In the genomic region with DNA sequence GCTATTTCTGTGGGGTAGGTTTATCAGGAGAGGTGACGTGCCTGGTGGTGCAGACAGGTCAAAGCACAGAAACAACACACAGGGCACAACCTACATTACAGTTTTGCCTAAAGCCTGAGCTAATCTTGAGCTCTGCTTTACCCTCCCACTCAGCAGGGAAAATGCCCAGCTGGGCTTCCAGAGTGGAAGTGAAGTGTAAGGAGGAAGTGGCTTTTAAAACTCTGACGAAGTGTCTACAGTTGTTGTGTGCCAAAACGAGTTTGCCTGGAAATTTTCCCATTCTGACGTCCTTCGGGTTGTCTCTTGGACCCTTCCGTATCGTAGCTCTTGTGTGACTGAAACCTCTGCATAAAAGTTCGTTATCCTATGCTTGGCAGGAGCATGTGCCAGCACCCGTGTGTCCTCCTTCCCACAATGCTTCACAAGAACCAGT, we compare ENCODE assay signal across 8 mouse cellular contexts. TPM values are rescaled to one million over a fixed set of nuclear protein-coding genes. Genes with fewer than 3 reads are reported as not detected.
A peak's percentile ranks its signal among the peaks of the same experiment; 100 is the strongest.
DNase-seq lines count a peak whose midpoint lies in the region; ATAC-seq and TF ChIP-seq lines count a peak whose summit lies in the region.
"Had no signal": no experiment of that assay in that cellular context is flagged by ENCODE, and none has a peak within 500 bp of the region (broad histone marks: within the 10 kb centered on the region; RNA-seq: fewer than 3 reads in every experiment).

No protein-coding gene starts in this region.

- WGBS in thymus, adult 2 months: 14% methylated on average over 9 of the region's 9 CpGs
- WGBS in heart, embryonic 12.5 days: 29% methylated on average over 9 of the region's 9 CpGs
- 46% methylated on average over 9 of the region's 9 CpGs for WGBS in liver, embryonic 13.5 days (ENCODE audit: insufficient replicate concordance)
- 61% methylated on average over 9 of the region's 9 CpGs for WGBS in hindbrain, postnatal 0 days

- no peak for TF ChIP-seq POLR2A in thymus, adult 2 months (IDR thresholded peaks at IDR 0.05; ENCODE audit: control insufficient read depth, extremely low read depth, insufficient read depth, low read length, poor library complexity)

- H3K27ac ChIP-seq in thymus, adult 2 months (ENCODE audit: control insufficient read depth, insufficient read depth, low read length): peak overlapping the region; percentile 86
- H3K27ac ChIP-seq in heart, embryonic 12.5 days (ENCODE audit: poor library complexity, severe bottlenecking): peak overlapping the region; percentile 64
- H3K27ac ChIP-seq in liver, embryonic 13.5 days: peak overlapping the region; percentile 79
- H3K27ac ChIP-seq in hindbrain, postnatal 0 days: no peak overlapping the region

- H3K36me3 ChIP-seq in thymus, adult 2 months (ENCODE audit: control insufficient read depth, insufficient read depth, low read length): no peaks in the 10 kb centered on the region
- no peaks in the 10 kb centered on the region for H3K36me3 ChIP-seq in heart, embryonic 12.5 days
- no peaks in the 10 kb centered on the region for H3K36me3 ChIP-seq in liver, embryonic 13.5 days
- H3K36me3 ChIP-seq in hindbrain, postnatal 0 days (ENCODE audit: insufficient read depth, low read length): no peaks in the 10 kb centered on the region

- H3K4me3 ChIP-seq in thymus, adult 2 months (ENCODE audit: control insufficient read depth, insufficient read depth, low read length): no peak overlapping the region
- 0 out of 2 replicates have a peak overlapping the region, but pooled peaks have one; percentile 9 for H3K4me3 ChIP-seq in heart, embryonic 12.5 days
- H3K4me3 ChIP-seq in liver, embryonic 13.5 days (replicated peaks): no peak overlapping the region
- no peak overlapping the region for H3K4me3 ChIP-seq in hindbrain, postnatal 0 days (ENCODE audit: low read length)

- no peak overlapping the region for H3K9ac ChIP-seq in heart, embryonic 12.5 days
- H3K9ac ChIP-seq in liver, embryonic 13.5 days: no peak overlapping the region; the same call in 1 of the 2 replicates
- no peak overlapping the region for H3K9ac ChIP-seq in hindbrain, postnatal 0 days (replicated peaks; ENCODE audit: low read length)

- peak overlapping the region; percentile 56 for H3K4me2 ChIP-seq in heart, embryonic 12.5 days
- H3K4me2 ChIP-seq in liver, embryonic 13.5 days: no peak overlapping the region
- no peak overlapping the region for H3K4me2 ChIP-seq in hindbrain, postnatal 0 days (ENCODE audit: low read depth, low read length)

- no peaks in the 10 kb centered on the region for H3K9me3 ChIP-seq in heart, embryonic 12.5 days (replicated peaks)
- no peaks in the 10 kb centered on the region for H3K9me3 ChIP-seq in liver, embryonic 13.5 days (replicated peaks)
- H3K9me3 ChIP-seq in hindbrain, postnatal 0 days (ENCODE audit: low read length): no peaks in the 10 kb centered on the region

- no peak for TF ChIP-seq CTCF in thymus, adult 2 months (IDR thresholded peaks at IDR 0.05; ENCODE audit: borderline replicate concordance, control insufficient read depth, extremely low read depth, insufficient read depth, low read length, poor library complexity)
- TF ChIP-seq CTCF in hindbrain, postnatal 0 days (IDR thresholded peaks at IDR 0.05; ENCODE audit: low read depth): no peak

- peak; percentile 37 for DNase-seq in thymus, adult 2 months
- no peak for DNase-seq in thymus, postnatal 4 days
- no peak for DNase-seq in liver, embryonic 13.5 days
- peak; percentile 26 for DNase-seq in telencephalon, adult 2 months (ENCODE audit: low read depth, low spot score)
- no peak for DNase-seq in Muller cell, postnatal 12 days (ENCODE audit: inconsistent ontology term)
- DNase-seq in hindbrain, postnatal 0 days (ENCODE audit: low spot score): no peak

- H3K4me1 ChIP-seq in thymus, adult 2 months (replicated peaks; ENCODE audit: control insufficient read depth, insufficient read depth, low read length): peaks cover 32% of the 10 kb centered on the region
- H3K4me1 ChIP-seq in heart, embryonic 12.5 days (replicated peaks): peaks cover 14% of the 10 kb centered on the region
- peaks cover 67% of the 10 kb centered on the region for H3K4me1 ChIP-seq in liver, embryonic 13.5 days (replicated peaks)
- no peaks in the 10 kb centered on the region for H3K4me1 ChIP-seq in hindbrain, postnatal 0 days (ENCODE audit: insufficient read depth, low read length)

- H3K27me3 ChIP-seq in thymus, adult 2 months (ENCODE audit: control insufficient read depth, insufficient read depth, low read length): no peaks in the 10 kb centered on the region
- no peaks in the 10 kb centered on the region for H3K27me3 ChIP-seq in heart, embryonic 12.5 days (replicated peaks)
- no peaks in the 10 kb centered on the region for H3K27me3 ChIP-seq in liver, embryonic 13.5 days
- H3K27me3 ChIP-seq in hindbrain, postnatal 0 days (ENCODE audit: insufficient read depth, low read length): no peaks in the 10 kb centered on the region

- ATAC-seq in heart, embryonic 12.5 days (ENCODE audit: insufficient number of reproducible peaks, low FRiP score): peak; percentile 51; the same call in 1 of the 2 replicates
- ATAC-seq in liver, embryonic 13.5 days (ENCODE audit: low read depth): peak; percentile 59
- ATAC-seq in hindbrain, postnatal 0 days: no peak
- ATAC-seq: activated CD4-positive, CD25-positive, alpha-beta regulatory T cell, adult 4 months had no signal

RNA-seq across cellular contexts. Expression of a gene that starts 7.9 kb away (rescaled TPM):
- polyA plus RNA-seq in thymus, adult 2 months (2012; rRNA removed): 112 and 127 TPM in 2 replicates
- polyA plus RNA-seq in heart, embryonic 12.5 days (2016; fragmentation: Nextera tagmentation; extraction: Ambion mirVana): 60.0 and 63.3 TPM in 2 replicates
- polyA plus RNA-seq in liver, embryonic 13.5 days (2015; fragmentation: Nextera tagmentation; extraction: Ambion mirVana): 301 and 344 TPM in 2 replicates
- 38.9 and 44.3 TPM in 2 replicates for total RNA-seq in hindbrain, postnatal 0 days (2014; rRNA removed)
- polyA plus RNA-seq in hindbrain, postnatal 0 days (2015; fragmentation: Nextera tagmentation; extraction: Ambion mirVana): 235 and 238 TPM in 2 replicates

Comparison
In these comparisons a context has a peak if more than half of its experiments do, and no peak if none do; other contexts are left out.
1. DNase-seq: peak in thymus, adult 2 months (single experiment) and telencephalon, adult 2 months (single experiment); none in thymus, postnatal 4 days (single experiment), liver, embryonic 13.5 days (single experiment), Muller cell, postnatal 12 days (single experiment) and hindbrain, postnatal 0 days (single experiment).